In the genomic region with DNA sequence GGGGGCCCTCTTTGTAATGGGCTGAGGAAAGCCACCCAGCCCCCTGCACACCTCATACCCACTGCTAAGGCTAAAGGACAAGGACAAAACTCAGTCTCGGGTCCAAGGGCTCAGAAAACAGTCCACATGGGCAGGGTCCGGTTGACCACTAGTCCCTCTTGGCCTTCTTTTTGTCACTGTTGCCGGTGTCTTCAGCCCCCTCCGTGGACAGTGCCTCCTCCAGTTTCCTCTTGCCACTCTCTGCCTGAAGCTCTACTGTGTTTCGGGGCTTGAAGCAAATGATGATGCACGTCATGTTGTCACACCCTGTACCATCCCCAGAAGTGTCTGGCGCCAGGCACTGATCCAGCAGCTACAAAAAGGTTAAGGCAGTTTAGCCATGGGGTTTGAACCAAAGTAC, we compare ENCODE assay signal across 1 mouse cellular context.
TF ChIP-seq lines count a peak whose summit lies in the region.

No protein-coding gene starts in this region.

TF ChIP-seq in ES-E14, 5 proteins besides CTCF, POLR2A, EP300 and RAD21 (continued from another document):
- TF ChIP-seq ZNF384 (IDR thresholded peaks at IDR 0.05; ENCODE audit: low read depth, low read length) = no peak
- TF ChIP-seq MAFK (IDR thresholded peaks at IDR 0.05; ENCODE audit: insufficient read depth, low read depth, low read length) = no peak
- TF ChIP-seq CHD2 (IDR thresholded peaks at IDR 0.05; ENCODE audit: low read depth, low read length) = no peak
TF ChIP-seq in ES-E14: peak in this region for 0.
